Mouse (Mus musculus): ENCODE results near the gene Nkx6-1. TPM values are rescaled to one million over a fixed set of nuclear protein-coding genes. Genes with fewer than 3 reads are reported as not detected.
A peak's percentile ranks its signal among the peaks of the same experiment; 100 is the strongest.

Gene Nkx6-1
- polyA plus RNA-seq (2015; fragmentation: Nextera tagmentation; extraction: Ambion mirVana): 0.07 and 0.14 TPM in 2 replicates

DNA sequence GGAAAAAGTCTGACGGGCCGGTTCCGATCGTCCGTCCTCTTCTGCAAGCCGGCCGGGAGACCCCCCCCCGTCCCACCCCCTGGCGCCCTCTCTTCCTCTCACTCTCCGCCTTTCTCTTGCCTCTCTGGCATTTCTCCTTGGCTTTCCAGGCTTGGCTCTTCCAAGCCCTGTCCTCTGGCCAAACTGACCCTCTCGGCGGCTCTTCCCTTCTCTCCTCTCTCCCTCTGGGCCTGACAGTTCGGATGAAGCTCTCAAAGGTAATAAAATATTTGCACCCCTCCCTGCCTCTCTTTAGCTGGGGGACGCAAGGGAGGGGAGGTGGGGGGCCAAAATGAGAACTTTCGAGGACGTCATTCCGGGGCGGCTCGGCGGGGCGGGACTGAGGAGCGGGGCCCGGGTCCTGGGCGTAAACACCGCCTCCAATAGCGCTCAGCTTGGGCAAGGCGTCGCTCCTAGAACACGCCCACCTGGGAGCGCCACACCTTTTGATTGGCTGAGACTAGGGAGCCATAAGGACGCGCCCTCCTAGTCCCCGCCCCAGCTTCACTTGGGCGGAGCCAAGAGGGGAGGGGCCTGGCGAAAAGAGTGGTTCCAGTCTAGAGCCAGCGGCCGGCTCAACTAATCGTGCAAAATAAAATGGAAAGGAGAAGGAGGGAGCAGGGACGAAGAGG, at the start of gene Nkx6-1:
Gene Nkx6-1 (minus strand): TSS at position 52 of the 671 bp plus-strand sequence.
- Histone ChIP-seq H3K9ac (ENCODE audit: low read length) (0 out of 2 replicates have a peak within 1 kb of the TSS, but pooled peaks have one; percentile 4), H3K27ac (ENCODE audit: low read length) (no peak within 1 kb of the TSS), H3K4me2 (ENCODE audit: low read depth, low read length) (peak within 1 kb of the TSS; percentile 74), H3K27me3 (ENCODE audit: control insufficient read depth, insufficient read depth, low read length) (peaks cover 90% of the 10 kb centered on the region), H3K9me3 (replicated peaks; ENCODE audit: control insufficient read depth, low read length) (no peaks in the 10 kb centered on the region), H3K36me3 (ENCODE audit: control insufficient read depth, insufficient read depth) (no peaks in the 10 kb centered on the region), H3K4me3 (ENCODE audit: low read length) (peak within 1 kb of the TSS; percentile 54), H3K4me1 (ENCODE audit: control insufficient read depth, insufficient read depth, low read length) (peaks cover 24% of the 10 kb centered on the region)
- under 1% methylated on average over 39 of the region's 39 CpGs for WGBS
- peak; percentile 89 for ATAC-seq (replicated peaks; ENCODE audit: extremely low read depth, insufficient read depth, low FRiP score)

DNA sequence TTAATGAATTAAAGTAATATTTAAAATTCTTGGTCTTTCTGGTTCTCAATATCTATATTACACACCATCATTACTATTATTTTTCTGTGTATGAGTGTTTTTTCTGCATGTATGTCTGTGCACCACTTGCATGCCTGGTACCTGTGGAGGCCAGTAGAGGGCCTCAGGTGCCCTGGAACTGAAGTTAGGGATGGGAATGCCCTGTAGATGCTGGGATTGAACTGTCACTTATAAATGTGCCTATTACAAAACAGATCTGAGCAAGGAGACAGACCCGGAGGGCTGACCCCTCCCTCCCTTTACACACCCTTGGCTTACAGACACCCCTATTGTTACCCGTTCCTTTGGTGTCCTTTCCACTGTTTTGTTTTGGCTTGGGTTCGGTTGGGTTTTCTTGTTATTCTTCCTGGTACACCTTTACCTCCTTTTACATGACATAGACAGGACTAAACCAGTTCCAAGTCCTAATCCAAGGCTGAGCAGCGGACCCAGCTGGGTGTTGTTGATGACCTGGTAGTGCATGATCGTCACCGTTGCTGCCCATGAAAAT, 48.3 kb upstream of the Nkx6-1 start:
- H3K27ac ChIP-seq (ENCODE audit: low read length): no peak overlapping the region
- no peaks in the 10 kb centered on the region for H3K36me3 ChIP-seq (ENCODE audit: control insufficient read depth, insufficient read depth)
- 78% methylated on average over 6 of the region's 6 CpGs for WGBS
- ATAC-seq (replicated peaks; ENCODE audit: extremely low read depth, insufficient read depth, low FRiP score): no peak
- no peak overlapping the region for H3K4me2 ChIP-seq (ENCODE audit: low read depth, low read length)
- no peaks in the 10 kb centered on the region for H3K27me3 ChIP-seq (ENCODE audit: control insufficient read depth, insufficient read depth, low read length)
- no peaks in the 10 kb centered on the region for H3K4me1 ChIP-seq (ENCODE audit: control insufficient read depth, insufficient read depth, low read length)
- no peaks in the 10 kb centered on the region; the same call in 1 of the 2 replicates for H3K9me3 ChIP-seq (replicated peaks; ENCODE audit: control insufficient read depth, low read length)
- H3K9ac ChIP-seq (ENCODE audit: low read length): no peak overlapping the region
- H3K4me3 ChIP-seq (ENCODE audit: low read length): no peak overlapping the region

DNA sequence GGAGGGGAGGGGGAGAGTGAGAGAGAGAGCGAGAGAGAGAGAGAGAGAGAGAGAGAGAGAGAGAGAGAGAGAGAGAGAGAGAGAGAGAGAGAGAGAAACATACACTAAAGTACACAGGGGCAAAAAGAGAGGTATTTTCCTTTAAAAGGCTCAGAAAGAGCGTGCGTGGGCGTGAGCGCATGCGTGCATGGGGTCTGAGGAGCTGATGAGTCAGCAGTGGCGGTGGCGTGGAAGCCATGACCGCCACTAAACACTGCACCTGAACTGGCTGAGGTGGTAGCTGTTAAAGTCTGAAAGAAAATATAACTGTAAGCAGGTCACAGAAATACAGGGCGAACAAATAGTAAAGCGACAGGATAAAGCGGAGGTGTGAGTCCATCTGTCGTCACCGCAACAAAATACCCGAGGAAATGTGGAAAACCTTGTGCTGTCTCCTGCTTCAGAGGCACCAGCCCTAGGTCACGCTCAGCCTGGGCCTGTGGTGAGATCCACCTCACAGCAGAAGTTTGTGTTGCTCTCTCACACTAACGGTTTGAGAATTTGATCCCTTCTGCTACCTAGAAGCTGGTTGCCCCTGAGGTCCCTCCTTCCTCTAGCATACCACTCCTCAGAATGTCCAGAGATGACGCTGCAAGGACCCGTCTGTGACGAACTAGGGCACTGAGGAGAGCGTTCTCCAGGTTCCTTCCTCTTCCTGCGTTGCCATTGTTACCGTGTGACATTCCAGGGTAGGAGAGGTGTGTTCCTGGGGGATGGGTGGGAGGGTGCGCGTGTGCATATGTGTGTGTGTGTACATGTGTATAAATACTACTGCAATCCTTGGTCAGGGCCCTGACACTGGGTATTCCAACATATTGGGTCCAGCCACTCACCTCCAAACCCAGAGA, 38.8 kb upstream of the Nkx6-1 start:
- H3K9me3 ChIP-seq (replicated peaks; ENCODE audit: control insufficient read depth, low read length): no peaks in the 10 kb centered on the region
- H3K4me2 ChIP-seq (ENCODE audit: low read depth, low read length): peak overlapping the region; percentile 47
- H3K27ac ChIP-seq (ENCODE audit: low read length): no peak overlapping the region
- 53% methylated on average over 24 of the region's 25 CpGs for WGBS
- no peak for ATAC-seq (replicated peaks; ENCODE audit: extremely low read depth, insufficient read depth, low FRiP score)
- no peaks in the 10 kb centered on the region for H3K4me1 ChIP-seq (ENCODE audit: control insufficient read depth, insufficient read depth, low read length)
- H3K9ac ChIP-seq (ENCODE audit: low read length): no peak overlapping the region
- H3K36me3 ChIP-seq (ENCODE audit: control insufficient read depth, insufficient read depth): no peaks in the 10 kb centered on the region
- peak overlapping the region; percentile 40 for H3K4me3 ChIP-seq (ENCODE audit: low read length)
- H3K27me3 ChIP-seq (ENCODE audit: control insufficient read depth, insufficient read depth, low read length): no peaks in the 10 kb centered on the region; the same call in 1 of the 2 replicates

DNA sequence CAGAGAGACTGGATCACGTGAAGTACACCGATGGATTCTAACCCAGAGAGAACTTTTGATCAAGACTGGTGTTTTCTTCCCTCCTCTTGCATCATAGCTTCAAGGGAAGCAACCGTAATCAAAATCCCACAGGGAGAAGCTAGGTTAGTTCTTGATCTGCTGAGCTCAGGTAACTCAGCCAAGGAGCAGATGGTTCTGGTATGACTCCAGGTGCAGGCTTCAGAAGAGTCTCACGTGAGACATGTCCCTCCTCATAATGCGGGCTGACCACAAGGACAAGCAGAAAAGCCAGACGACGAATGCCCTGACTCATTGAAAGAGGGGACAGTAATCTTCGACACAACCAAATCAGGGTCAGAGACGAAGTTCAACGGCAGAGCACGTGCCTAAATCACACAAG, 37.8 kb upstream of the Nkx6-1 start:
- no peak overlapping the region for H3K9ac ChIP-seq (ENCODE audit: low read length)
- no peak overlapping the region for H3K27ac ChIP-seq (ENCODE audit: low read length)
- no peaks in the 10 kb centered on the region for H3K4me1 ChIP-seq (ENCODE audit: control insufficient read depth, insufficient read depth, low read length)
- H3K9me3 ChIP-seq (replicated peaks; ENCODE audit: control insufficient read depth, low read length): no peaks in the 10 kb centered on the region
- H3K27me3 ChIP-seq (ENCODE audit: control insufficient read depth, insufficient read depth, low read length): no peaks in the 10 kb centered on the region; the same call in 1 of the 2 replicates
- H3K4me3 ChIP-seq (ENCODE audit: low read length): no peak overlapping the region
- no peak overlapping the region for H3K4me2 ChIP-seq (ENCODE audit: low read depth, low read length)
- H3K36me3 ChIP-seq (ENCODE audit: control insufficient read depth, insufficient read depth): no peaks in the 10 kb centered on the region
- ATAC-seq (replicated peaks; ENCODE audit: extremely low read depth, insufficient read depth, low FRiP score): no peak
- WGBS: 74% methylated on average over 11 of the region's 11 CpGs

DNA sequence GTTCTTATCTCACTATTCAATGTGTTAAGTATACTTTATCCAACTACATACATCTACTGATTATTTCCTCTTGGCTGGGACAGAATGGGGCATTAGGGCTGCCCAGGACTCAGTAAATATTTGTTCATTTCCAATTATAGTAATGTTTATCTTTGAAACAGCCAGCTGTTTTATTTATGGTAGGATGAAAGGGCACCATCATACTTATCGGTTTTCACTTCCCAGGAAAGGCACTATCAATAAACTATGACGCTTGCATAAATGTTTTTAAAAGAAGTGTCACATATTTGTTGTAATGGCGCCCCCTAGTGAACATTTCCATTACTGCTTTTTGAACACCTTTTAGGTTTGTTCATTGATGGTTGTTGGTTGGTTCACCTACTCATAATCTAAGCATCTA, 35.8 kb upstream of the Nkx6-1 start:
- Histone ChIP-seq H3K4me3 (ENCODE audit: low read length) (no peak overlapping the region), H3K9me3 (replicated peaks; ENCODE audit: control insufficient read depth, low read length) (no peaks in the 10 kb centered on the region), H3K27ac (ENCODE audit: low read length) (no peak overlapping the region), H3K36me3 (ENCODE audit: control insufficient read depth, insufficient read depth) (no peaks in the 10 kb centered on the region), H3K4me2 (ENCODE audit: low read depth, low read length) (peak overlapping the region; percentile 26; the same call in 1 of the 2 replicates), H3K9ac (ENCODE audit: low read length) (no peak overlapping the region), H3K27me3 (ENCODE audit: control insufficient read depth, insufficient read depth, low read length) (no peaks in the 10 kb centered on the region; the same call in 1 of the 2 replicates), H3K4me1 (ENCODE audit: control insufficient read depth, insufficient read depth, low read length) (no peaks in the 10 kb centered on the region)
- no peak for ATAC-seq (replicated peaks; ENCODE audit: extremely low read depth, insufficient read depth, low FRiP score)
- 3% methylated on average over 3 of the region's 3 CpGs for WGBS

DNA sequence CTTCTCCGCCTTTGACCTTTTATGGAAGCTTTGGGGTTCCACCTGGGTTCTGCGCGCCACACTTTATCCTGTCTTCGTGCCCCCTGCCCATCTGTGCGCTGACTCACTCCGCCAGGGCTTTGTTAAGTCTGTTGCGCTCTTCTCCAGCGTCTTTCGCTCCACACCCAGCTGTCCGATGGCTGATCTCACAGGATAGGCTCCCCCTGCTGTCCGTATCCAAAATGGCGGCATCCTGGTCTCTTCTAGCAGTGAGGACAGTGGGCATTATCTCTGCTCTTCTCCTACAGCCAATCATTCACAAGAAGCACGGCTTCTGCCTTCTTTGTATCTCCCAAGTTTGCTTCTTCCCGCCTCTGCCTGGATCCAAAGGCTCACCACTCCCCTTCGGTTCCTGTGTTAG, 23.8 kb upstream of the Nkx6-1 start:
- Histone ChIP-seq H3K4me2 (ENCODE audit: low read depth, low read length) (no peak overlapping the region), H3K9me3 (replicated peaks; ENCODE audit: control insufficient read depth, low read length) (no peaks in the 10 kb centered on the region), H3K4me3 (ENCODE audit: low read length) (no peak overlapping the region), H3K4me1 (ENCODE audit: control insufficient read depth, insufficient read depth, low read length) (no peaks in the 10 kb centered on the region), H3K9ac (ENCODE audit: low read length) (no peak overlapping the region), H3K27ac (ENCODE audit: low read length) (no peak overlapping the region), H3K27me3 (ENCODE audit: control insufficient read depth, insufficient read depth, low read length) (no peaks in the 10 kb centered on the region), H3K36me3 (ENCODE audit: control insufficient read depth, insufficient read depth) (no peaks in the 10 kb centered on the region)
- ATAC-seq (replicated peaks; ENCODE audit: extremely low read depth, insufficient read depth, low FRiP score): no peak
- WGBS: 19% methylated on average over 15 of the region's 15 CpGs

DNA sequence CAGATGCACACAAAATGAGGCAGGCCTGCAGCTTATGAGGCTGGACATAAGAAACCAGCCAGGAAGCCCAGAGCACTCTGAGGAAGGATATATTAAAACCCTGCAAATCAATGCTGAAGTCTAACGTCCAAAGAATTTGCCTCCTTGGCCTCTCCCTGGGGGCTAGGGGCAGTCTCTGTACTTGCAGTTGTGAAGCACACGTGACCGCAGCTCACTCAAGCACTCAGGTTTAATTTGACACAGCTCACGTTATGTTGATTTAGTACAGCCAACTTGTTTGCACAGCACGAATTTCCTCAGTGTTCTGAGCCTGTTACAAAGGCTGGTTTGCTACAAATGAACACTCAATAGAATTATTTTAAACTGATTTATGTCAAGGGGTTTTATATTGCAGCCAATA, 18.5 kb upstream of the Nkx6-1 start:
- Histone ChIP-seq H3K4me2 (ENCODE audit: low read depth, low read length) (no peak overlapping the region), H3K27me3 (ENCODE audit: control insufficient read depth, insufficient read depth, low read length) (no peaks in the 10 kb centered on the region), H3K27ac (ENCODE audit: low read length) (no peak overlapping the region), H3K9ac (ENCODE audit: low read length) (no peak overlapping the region), H3K4me1 (ENCODE audit: control insufficient read depth, insufficient read depth, low read length) (no peaks in the 10 kb centered on the region), H3K4me3 (ENCODE audit: low read length) (no peak overlapping the region), H3K36me3 (ENCODE audit: control insufficient read depth, insufficient read depth) (no peaks in the 10 kb centered on the region), H3K9me3 (replicated peaks; ENCODE audit: control insufficient read depth, low read length) (no peaks in the 10 kb centered on the region)
- no peak for ATAC-seq (replicated peaks; ENCODE audit: extremely low read depth, insufficient read depth, low FRiP score)
- 52% methylated on average over 5 of the region's 5 CpGs for WGBS

DNA sequence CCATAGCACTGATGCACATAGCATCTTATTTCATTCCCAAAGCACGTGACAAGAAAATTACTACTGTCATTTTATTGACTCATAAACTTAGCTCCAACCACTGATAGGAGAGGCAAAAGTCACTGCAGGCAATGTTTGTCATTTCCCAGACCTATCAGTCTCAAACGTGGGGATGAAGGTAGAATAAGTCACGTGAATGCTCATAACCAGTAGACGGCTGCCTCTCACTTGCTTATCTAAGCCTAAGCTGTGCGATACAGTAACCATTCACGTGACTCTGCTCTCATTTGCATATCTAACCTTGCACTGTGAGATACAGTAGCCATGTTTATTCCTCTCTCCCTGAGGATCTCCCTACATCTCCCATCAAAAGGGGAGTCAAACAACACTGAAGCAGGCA, 15.5 kb upstream of the Nkx6-1 start:
- Histone ChIP-seq H3K9ac (ENCODE audit: low read length) (no peak overlapping the region), H3K36me3 (ENCODE audit: control insufficient read depth, insufficient read depth) (no peaks in the 10 kb centered on the region), H3K27me3 (ENCODE audit: control insufficient read depth, insufficient read depth, low read length) (no peaks in the 10 kb centered on the region), H3K4me1 (ENCODE audit: control insufficient read depth, insufficient read depth, low read length) (no peaks in the 10 kb centered on the region), H3K27ac (ENCODE audit: low read length) (no peak overlapping the region), H3K4me2 (ENCODE audit: low read depth, low read length) (no peak overlapping the region), H3K9me3 (replicated peaks; ENCODE audit: control insufficient read depth, low read length) (no peaks in the 10 kb centered on the region), H3K4me3 (ENCODE audit: low read length) (no peak overlapping the region)
- WGBS: 49% methylated on average over 6 of the region's 6 CpGs
- no peak for ATAC-seq (replicated peaks; ENCODE audit: extremely low read depth, insufficient read depth, low FRiP score)

DNA sequence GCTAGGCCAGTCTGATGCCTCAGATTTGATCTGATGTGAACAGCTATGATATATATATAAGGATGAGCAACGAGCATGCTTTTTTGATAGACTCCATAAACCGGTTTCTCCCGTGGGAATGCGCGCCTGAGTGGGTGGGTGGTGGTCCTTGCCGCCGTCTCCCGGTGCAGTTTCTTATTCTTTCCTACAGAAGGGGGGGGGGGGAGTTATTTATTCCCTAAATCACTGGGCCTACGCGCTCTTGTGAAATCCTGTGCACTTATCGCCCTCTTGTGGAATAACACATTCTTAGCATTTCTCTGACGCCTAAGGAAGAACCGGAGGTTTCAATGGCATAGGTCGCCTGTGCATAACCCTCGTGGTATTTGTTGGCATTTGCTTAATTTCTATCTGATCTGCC, 4.6 kb upstream of the Nkx6-1 start:
- no peak overlapping the region for H3K4me3 ChIP-seq (ENCODE audit: low read length)
- peaks cover 55% of the 10 kb centered on the region for H3K27me3 ChIP-seq (ENCODE audit: control insufficient read depth, insufficient read depth, low read length)
- no peaks in the 10 kb centered on the region for H3K9me3 ChIP-seq (replicated peaks; ENCODE audit: control insufficient read depth, low read length)
- WGBS: 3% methylated on average over 15 of the region's 15 CpGs
- H3K9ac ChIP-seq (ENCODE audit: low read length): no peak overlapping the region
- no peak; the same call in 1 of the 2 replicates for ATAC-seq (replicated peaks; ENCODE audit: extremely low read depth, insufficient read depth, low FRiP score)
- no peak overlapping the region for H3K27ac ChIP-seq (ENCODE audit: low read length)
- no peak overlapping the region for H3K4me2 ChIP-seq (ENCODE audit: low read depth, low read length)
- H3K36me3 ChIP-seq (ENCODE audit: control insufficient read depth, insufficient read depth): no peaks in the 10 kb centered on the region
- peaks cover 14% of the 10 kb centered on the region for H3K4me1 ChIP-seq (ENCODE audit: control insufficient read depth, insufficient read depth, low read length)
